Mouse (Mus musculus): Measurements from ENCODE around the gene Mthfd1l.

Gene Mthfd1l

GRCm38 (mm10) chr10:4083609-4084008, 110.7 kb downstream of the Mthfd1l start:
- DNase-seq (ENCODE audit: low read depth): no peak

GRCm38 (mm10) chr10:4084907-4085306, 112.0 kb downstream of the Mthfd1l start:
- DNase-seq (ENCODE audit: low read depth): no peak

- DNase-seq (ENCODE audit: low read depth): no peak
These were observed 112.6 kb downstream of the Mthfd1l start for GRCm38 (mm10) chr10:4085363-4086141.

- DNase-seq (ENCODE audit: low read depth): no peak
These were observed 114.6 kb downstream of the Mthfd1l start for GRCm38 (mm10) chr10:4087563-4087962.

GRCm38 (mm10) chr10:4088744-4089414, 116.0 kb downstream of the Mthfd1l start:
- DNase-seq (ENCODE audit: low read depth): peak; percentile 30

GRCm38 (mm10) chr10:4089885-4090284, 117.0 kb downstream of the Mthfd1l start:
- no peak for DNase-seq (ENCODE audit: low read depth)

GRCm38 (mm10) chr10:4092990-4093389, 120.1 kb downstream of the Mthfd1l start:
- DNase-seq (ENCODE audit: low read depth): no peak

- no peak for DNase-seq (ENCODE audit: low read depth)
These were observed 121.3 kb downstream of the Mthfd1l start for GRCm38 (mm10) chr10:4094093-4094817.

GRCm38 (mm10) chr10:4096151-4096550, 123.2 kb downstream of the Mthfd1l start:
- DNase-seq (ENCODE audit: low read depth): no peak

- DNase-seq (ENCODE audit: low read depth): peak; percentile 7
These were observed 127.1 kb downstream of the Mthfd1l start for GRCm38 (mm10) chr10:4100007-4100406.

GRCm38 (mm10) chr10:4105676-4106528, 133.0 kb downstream of the Mthfd1l start:
- no peak for DNase-seq (ENCODE audit: low read depth)

GRCm38 (mm10) chr10:4107661-4108338, 134.9 kb downstream of the Mthfd1l start:
- no peak for DNase-seq (ENCODE audit: low read depth)

GRCm38 (mm10) chr10:4108462-4108861, 135.5 kb downstream of the Mthfd1l start:
- DNase-seq (ENCODE audit: low read depth): no peak

GRCm38 (mm10) chr10:4111095-4111794, 138.3 kb downstream of the Mthfd1l start:
- no peak for DNase-seq (ENCODE audit: low read depth)

GRCm38 (mm10) chr10:4111795-4112139, 138.8 kb downstream of the Mthfd1l start:
- DNase-seq (ENCODE audit: low read depth): no peak

- DNase-seq (ENCODE audit: low read depth): no peak
These were observed 139.9 kb downstream of the Mthfd1l start for GRCm38 (mm10) chr10:4112611-4113327.

GRCm38 (mm10) chr10:4113328-4113658, 140.4 kb downstream of the Mthfd1l start:
- DNase-seq (ENCODE audit: low read depth): no peak

- DNase-seq (ENCODE audit: low read depth): no peak
These were observed 143.7 kb downstream of the Mthfd1l start for GRCm38 (mm10) chr10:4116653-4117052.

GRCm38 (mm10) chr10:4117091-4117490, 144.2 kb downstream of the Mthfd1l start:
- DNase-seq (ENCODE audit: low read depth): no peak

- no peak for DNase-seq (ENCODE audit: low read depth)
These were observed 146.4 kb downstream of the Mthfd1l start for GRCm38 (mm10) chr10:4119287-4119686.

All from induced T-regulatory cell, adult 2 months (primary cell).